Mouse (Mus musculus) ES-E14 (cell line): ENCODE data around the gene Cttn.

Experiments used
- CHD2 ChIP-seq: IDR thresholded peaks from 2 replicates; pipeline ENCODE4 v1.6.1; 2014; ENCODE audit warnings: mild to moderate bottlenecking, low read depth, low read length, inconsistent platforms
- HCFC1 ChIP-seq: IDR thresholded peaks from 2 replicates; pipeline ENCODE4 v1.6.1; 2012; ENCODE audit warnings: low read length, inconsistent platforms, borderline replicate concordance; ENCODE audit not compliant: insufficient read depth
- MAFK ChIP-seq: IDR thresholded peaks from 2 replicates; pipeline ENCODE4 v1.6.1; 2014; ENCODE audit warnings: mild to moderate bottlenecking, low read depth, low read length, inconsistent platforms; ENCODE audit not compliant: insufficient read depth
- ZC3H11A ChIP-seq: IDR thresholded peaks from 2 replicates; pipeline ENCODE4 v1.6.1; 2012; ENCODE audit warnings: low read depth, mild to moderate bottlenecking, inconsistent platforms, low read length, borderline replicate concordance

DNA sequence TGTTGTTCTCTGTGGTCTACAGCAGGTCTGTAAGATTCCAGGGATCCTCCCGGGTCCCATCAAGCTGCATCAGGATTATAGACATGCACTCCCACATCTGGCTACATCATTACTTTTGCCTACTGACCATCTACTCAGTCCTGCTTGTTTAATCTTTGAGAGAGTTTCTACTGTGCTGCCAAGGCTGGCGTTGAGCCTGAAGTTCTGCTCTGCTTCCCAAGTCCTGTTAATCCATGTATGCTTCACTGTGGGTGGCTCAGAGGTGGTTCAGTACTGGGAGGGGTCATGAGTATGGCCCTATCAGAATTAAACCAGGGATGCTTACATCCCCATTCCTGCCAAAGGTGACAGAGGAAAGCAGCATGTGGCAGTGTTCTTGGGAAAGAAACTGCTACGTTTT lies 4.9 kb upstream of the Cttn start:
- TF ChIP-seq CHD2 = no peak
- TF ChIP-seq ZC3H11A = no peak
- TF ChIP-seq HCFC1 = no peak
- no peak for TF ChIP-seq MAFK
